Mouse (Mus musculus) midbrain, postnatal 0 days (tissue): Measurements from ENCODE around the gene Dnajb5. TPM values are rescaled to one million over a fixed set of nuclear protein-coding genes. Genes with fewer than 3 reads are reported as not detected.
A peak's percentile ranks its signal among the peaks of the same experiment; 100 is the strongest.

Source experiments
- ATAC-seq: fragments of 200-750 bp; cut with Nextera tagmentation; 2 replicates; pipeline ENCODE4 v1.8.0; 2017; ENCODE audit warnings: moderate number of reproducible peaks, mild to moderate bottlenecking, moderate TSS enrichment, moderate library complexity; ENCODE audit not compliant: low FRiP score
- DNase-seq: peaks from one replicate; pipeline ENCODE4 v3.0.0-alpha.2; 2015; ENCODE audit warnings: low spot score
- H3K27ac ChIP-seq: fragments of 300-500 bp; sonication (generic); 2 replicates; pipeline ENCODE4 v1.5.1; 2014; ENCODE audit warnings: low read depth, mild to moderate bottlenecking, low read length, mixed read lengths
- H3K27me3 ChIP-seq: fragments of 300-500 bp; sonication (generic); 2 replicates; pipeline ENCODE4 v1.6.1; 2014; ENCODE audit warnings: low read length, control low read depth, mixed read lengths; ENCODE audit not compliant: insufficient read depth
- H3K36me3 ChIP-seq: fragments of 300-500 bp; sonication (generic); 2 replicates; pipeline ENCODE4 v1.6.1; 2014; ENCODE audit warnings: low read length, control low read depth, mixed read lengths; ENCODE audit not compliant: insufficient read depth
- H3K4me1 ChIP-seq: fragments of 300-500 bp; sonication (generic); 2 replicates; pipeline ENCODE4 v1.6.1; 2014; ENCODE audit warnings: mild to moderate bottlenecking, control low read depth, antibody characterized with exemption, low read length, mixed read lengths; ENCODE audit not compliant: insufficient read depth
- H3K4me2 ChIP-seq: fragments of 300-500 bp; sonication (generic); 2 replicates; pipeline ENCODE4 v1.6.1; 2014; ENCODE audit warnings: low read depth, mild to moderate bottlenecking, low read length, mixed read lengths; ENCODE audit not compliant: poor library complexity, severe bottlenecking
- H3K4me3 ChIP-seq: fragments of 300-500 bp; sonication (generic); 2 replicates; pipeline ENCODE4 v1.5.1; 2014; ENCODE audit warnings: low read depth, mild to moderate bottlenecking, low read length, moderate library complexity
- H3K9ac ChIP-seq: fragments of 300-500 bp; sonication (generic); replicated peaks from 2 replicates; pipeline ENCODE4 v1.6.1; 2014; ENCODE audit warnings: mild to moderate bottlenecking, low read length, moderate library complexity, mixed read lengths; ENCODE audit not compliant: poor library complexity, severe bottlenecking
- H3K9me3 ChIP-seq: fragments of 300-500 bp; sonication (generic); 2 replicates; pipeline ENCODE4 v1.6.1; 2016; ENCODE audit warnings: low read length, control low read depth
- CTCF ChIP-seq: IDR thresholded peaks from 2 replicates; pipeline ENCODE4 v1.5.1; 2016; ENCODE audit warnings: antibody characterized with exemption, mild to moderate bottlenecking
- WGBS: fragments of 180-500 bp; shearing (Covaris S2); extraction: QIAGEN DNeasy Blood & Tissue Kit; methylation state at CpG from one replicate; pipeline ENCODE4 v1.1.7; 2014; 5-methylcytosine and 5-hydroxymethylcytosine counted together
- polyA plus RNA-seq: library from polyadenylated mRNA; unstranded; fragments of >200 nt; fragmentation: Nextera tagmentation; extraction: Ambion mirVana; gene quantifications from 2 replicates; pipeline ENCODE4 v1.2.1, GENCODE M21; 2015
- total RNA-seq: library from RNA; depleted of rRNA; stranded (reverse); fragments of >200 nt; gene quantifications from 2 replicates; pipeline ENCODE4 v1.2.3, GENCODE M21; 2014; rRNA removed

Dnajb5 gene
- total and polyA plus RNA-seq, 2 experiments from 2014 or later: 37.9 to 109 TPM

- Histone ChIP-seq H3K4me2 (no peak overlapping the region), H3K9me3 (no peaks in the 10 kb centered on the region), H3K27me3 (no peaks in the 10 kb centered on the region), H3K9ac (no peak overlapping the region), H3K36me3 (no peaks in the 10 kb centered on the region), H3K4me3 (no peak overlapping the region), H3K27ac (peak overlapping the region; percentile 85), H3K4me1 (peaks cover 11% of the 10 kb centered on the region; the same call in 1 of the 2 replicates)
- no peak for TF ChIP-seq CTCF
- 89% methylated on average over 2 of the region's 2 CpGs for WGBS
- DNase-seq (no peak), ATAC-seq (no peak)
These were observed 51.7 kb downstream of the Dnajb5 start for GRCm38 (mm10) chr4:43001272-43001671.

- TF ChIP-seq CTCF: no peak
- H3K27ac ChIP-seq: no peak overlapping the region
- H3K27me3 ChIP-seq: no peaks in the 10 kb centered on the region
- H3K4me2 ChIP-seq: no peak overlapping the region
- DNase-seq (no peak), ATAC-seq (no peak)
- no peaks in the 10 kb centered on the region for H3K9me3 ChIP-seq
- no peaks in the 10 kb centered on the region for H3K36me3 ChIP-seq
- no peak overlapping the region for H3K9ac ChIP-seq
- 74% methylated on average over 12 of the region's 12 CpGs for WGBS
- peaks cover 7% of the 10 kb centered on the region; the same call in 1 of the 2 replicates for H3K4me1 ChIP-seq
- H3K4me3 ChIP-seq: no peak overlapping the region
These were observed 53.3 kb downstream of the Dnajb5 start for GRCm38 (mm10) chr4:43002756-43003439.

- no peak overlapping the region for H3K27ac ChIP-seq
- 90% methylated on average over 3 of the region's 3 CpGs for WGBS
- H3K4me1 ChIP-seq: peaks cover 4% of the 10 kb centered on the region; the same call in 1 of the 2 replicates
- ATAC-seq (no peak), DNase-seq (no peak)
- no peak overlapping the region for H3K4me2 ChIP-seq
- H3K9me3 ChIP-seq: no peaks in the 10 kb centered on the region
- no peaks in the 10 kb centered on the region for H3K36me3 ChIP-seq
- H3K27me3 ChIP-seq: no peaks in the 10 kb centered on the region
- H3K4me3 ChIP-seq: no peak overlapping the region
- no peak for TF ChIP-seq CTCF
- H3K9ac ChIP-seq: no peak overlapping the region
These were observed 55.3 kb downstream of the Dnajb5 start for GRCm38 (mm10) chr4:43004951-43005350.

GRCm38 (mm10) chr4:43005765-43006164 is 56.2 kb downstream of the Dnajb5 start:
- no peak overlapping the region for H3K9ac ChIP-seq
- H3K4me3 ChIP-seq: no peak overlapping the region
- peak; percentile 50 for DNase-seq
- H3K27me3 ChIP-seq: no peaks in the 10 kb centered on the region
- peaks cover 4% of the 10 kb centered on the region; the same call in 1 of the 2 replicates for H3K4me1 ChIP-seq
- no peaks in the 10 kb centered on the region for H3K36me3 ChIP-seq
- no peak for ATAC-seq
- TF ChIP-seq CTCF: peak; percentile 61
- no peaks in the 10 kb centered on the region for H3K9me3 ChIP-seq
- H3K4me2 ChIP-seq: no peak overlapping the region
- 57% methylated on average over 2 of the region's 2 CpGs for WGBS
- H3K27ac ChIP-seq: no peak overlapping the region

Other genes starting within 250 kb of the Dnajb5 start
- gene 4930578G10Rik, start 214.3 kb upstream of the Dnajb5 start, total RNA-seq: not detected in 2 replicates
- gene 4930578G10Rik, start 214.3 kb upstream of the Dnajb5 start, polyA plus RNA-seq: 0.36 TPM in 1 of 2 replicates, not detected in the other
- gene Ccl19, start 193.2 kb upstream of the Dnajb5 start, total RNA-seq: not detected in 2 replicates
- 0.26 and 0.32 TPM in 2 replicates for gene Ccl19, start 193.2 kb upstream of the Dnajb5 start, polyA plus RNA-seq
- gene Ccl21a, start 175.8 kb upstream of the Dnajb5 start, total RNA-seq: not detected in 2 replicates
- 0.33 and 0.44 TPM in 2 replicates for gene Ccl21a, start 175.8 kb upstream of the Dnajb5 start, polyA plus RNA-seq
- gene Fam205a1, start 95.9 kb upstream of the Dnajb5 start, total RNA-seq: not detected in 2 replicates
- not detected in 2 replicates for gene Fam205a1, start 95.9 kb upstream of the Dnajb5 start, polyA plus RNA-seq
- gene Gm12394, start 93.0 kb upstream of the Dnajb5 start, total RNA-seq: 0.09 and 0.16 TPM in 2 replicates
- 0.21 and 0.71 TPM in 2 replicates for gene Gm12394, start 93.0 kb upstream of the Dnajb5 start, polyA plus RNA-seq
- gene Fam205c, start 75.6 kb upstream of the Dnajb5 start, total RNA-seq: not detected in 2 replicates
- gene Fam205c, start 75.6 kb upstream of the Dnajb5 start, polyA plus RNA-seq: 2.1 and 4.4 TPM in 2 replicates
- 130 and 148 TPM in 2 replicates for gene Phf24, start 33.2 kb upstream of the Dnajb5 start, total RNA-seq
- 44.4 and 45.0 TPM in 2 replicates for gene Phf24, start 33.2 kb upstream of the Dnajb5 start, polyA plus RNA-seq
- not detected in 2 replicates for gene 1700022I11Rik, start 19.8 kb downstream of the Dnajb5 start, total RNA-seq
- 0.19 and 0.48 TPM in 2 replicates for gene 1700022I11Rik, start 19.8 kb downstream of the Dnajb5 start, polyA plus RNA-seq
- 192 and 242 TPM in 2 replicates for gene Vcp, start 50.7 kb downstream of the Dnajb5 start, total RNA-seq
- 448 and 464 TPM in 2 replicates for gene Vcp, start 50.7 kb downstream of the Dnajb5 start, polyA plus RNA-seq
- gene Fancg, start 60.7 kb downstream of the Dnajb5 start, total RNA-seq: 15.0 and 18.2 TPM in 2 replicates
- 14.2 and 14.3 TPM in 2 replicates for gene Fancg, start 60.7 kb downstream of the Dnajb5 start, polyA plus RNA-seq
- 30.5 and 33.4 TPM in 2 replicates for gene Pigo, start 76.0 kb downstream of the Dnajb5 start, total RNA-seq
- gene Pigo, start 76.0 kb downstream of the Dnajb5 start, polyA plus RNA-seq: 24.4 and 26.1 TPM in 2 replicates
- 89.6 and 102 TPM in 2 replicates for gene Stoml2, start 81.9 kb downstream of the Dnajb5 start, total RNA-seq
- gene Stoml2, start 81.9 kb downstream of the Dnajb5 start, polyA plus RNA-seq: 230 and 241 TPM in 2 replicates
- gene Fam214b, start 96.4 kb downstream of the Dnajb5 start, total RNA-seq: 31.1 and 48.7 TPM in 2 replicates
- 30.3 and 32.3 TPM in 2 replicates for gene Fam214b, start 96.4 kb downstream of the Dnajb5 start, polyA plus RNA-seq
- 40.2 and 54.6 TPM in 2 replicates for gene Unc13b, start 109.1 kb downstream of the Dnajb5 start, total RNA-seq
- 6.3 and 7.9 TPM in 2 replicates for gene Unc13b, start 109.1 kb downstream of the Dnajb5 start, polyA plus RNA-seq